Mouse (Mus musculus): Measurements from ENCODE around the gene Cklf. TPM values are rescaled to one million over a fixed set of nuclear protein-coding genes. Genes with fewer than 3 reads are reported as not detected.

The Cklf gene
- polyA plus RNA-seq, 1 experiment = 7.9 TPM

- Histone ChIP-seq H3K27me3 (ENCODE audit: control insufficient read depth, insufficient read depth, low read length) (no peaks in the 10 kb centered on the region), H3K4me1 (ENCODE audit: control insufficient read depth, insufficient read depth, low read length) (no peaks in the 10 kb centered on the region; the same call in 1 of the 2 replicates), H3K4me3 (replicated peaks; ENCODE audit: insufficient read depth, low read depth, low read length) (no peak overlapping the region), H3K27ac (ENCODE audit: insufficient read depth, low read length) (no peak overlapping the region)
- no peak for TF ChIP-seq CTCF (IDR thresholded peaks at IDR 0.05; ENCODE audit: borderline replicate concordance, insufficient read depth, low read depth, low read length)
- no peak for TF ChIP-seq POLR2A (IDR thresholded peaks at IDR 0.05; ENCODE audit: borderline replicate concordance, insufficient read depth, low read length)
- WGBS = 79% methylated on average over 5 of the region's 5 CpGs
- no peak for DNase-seq
These were observed 23.6 kb upstream of the Cklf start for GRCm38 (mm10) chr8:104227048-104227447.

- Histone ChIP-seq H3K27ac (ENCODE audit: insufficient read depth, low read length) (no peak overlapping the region), H3K4me1 (ENCODE audit: control insufficient read depth, insufficient read depth, low read length) (no peaks in the 10 kb centered on the region), H3K4me3 (replicated peaks; ENCODE audit: insufficient read depth, low read depth, low read length) (no peak overlapping the region), H3K27me3 (ENCODE audit: control insufficient read depth, insufficient read depth, low read length) (no peaks in the 10 kb centered on the region)
- WGBS = 92% methylated on average over 9 of the region's 9 CpGs
- DNase-seq = no peak
- TF ChIP-seq CTCF (IDR thresholded peaks at IDR 0.05; ENCODE audit: borderline replicate concordance, insufficient read depth, low read depth, low read length) (no peak), POLR2A (IDR thresholded peaks at IDR 0.05; ENCODE audit: borderline replicate concordance, insufficient read depth, low read length) (no peak)
These were observed 20.3 kb upstream of the Cklf start for GRCm38 (mm10) chr8:104230377-104230776.

GRCm38 (mm10) chr8:104232039-104232438, 18.6 kb upstream of the Cklf start:
- Histone ChIP-seq H3K4me1 (ENCODE audit: control insufficient read depth, insufficient read depth, low read length) (no peaks in the 10 kb centered on the region), H3K4me3 (replicated peaks; ENCODE audit: insufficient read depth, low read depth, low read length) (no peak overlapping the region), H3K27ac (ENCODE audit: insufficient read depth, low read length) (no peak overlapping the region), H3K27me3 (ENCODE audit: control insufficient read depth, insufficient read depth, low read length) (no peaks in the 10 kb centered on the region)
- no peak for DNase-seq
- 98% methylated on average over 4 of the region's 4 CpGs for WGBS
- TF ChIP-seq CTCF (IDR thresholded peaks at IDR 0.05; ENCODE audit: borderline replicate concordance, insufficient read depth, low read depth, low read length) (no peak), POLR2A (IDR thresholded peaks at IDR 0.05; ENCODE audit: borderline replicate concordance, insufficient read depth, low read length) (no peak)

- WGBS = 99% methylated on average over 5 of the region's 5 CpGs
These were observed 17.7 kb upstream of the Cklf start for GRCm38 (mm10) chr8:104232919-104233318.

GRCm38 (mm10) chr8:104234573-104234972, 16.1 kb upstream of the Cklf start:
- no peaks in the 10 kb centered on the region for H3K4me1 ChIP-seq (ENCODE audit: control insufficient read depth, insufficient read depth, low read length)
- WGBS = 53% methylated on average over 6 of the region's 6 CpGs
- DNase-seq = no peak
- no peak overlapping the region for H3K4me3 ChIP-seq (replicated peaks; ENCODE audit: insufficient read depth, low read depth, low read length)
- H3K27ac ChIP-seq (ENCODE audit: insufficient read depth, low read length) = no peak overlapping the region
- H3K27me3 ChIP-seq (ENCODE audit: control insufficient read depth, insufficient read depth, low read length) = no peaks in the 10 kb centered on the region
- TF ChIP-seq CTCF (IDR thresholded peaks at IDR 0.05; ENCODE audit: borderline replicate concordance, insufficient read depth, low read depth, low read length) (no peak), POLR2A (IDR thresholded peaks at IDR 0.05; ENCODE audit: borderline replicate concordance, insufficient read depth, low read length) (no peak)

More at GRCm38 (mm10) chr8:104232919-104233318, 17.7 kb upstream of the Cklf start:
- Histone ChIP-seq H3K4me3 (replicated peaks; ENCODE audit: insufficient read depth, low read depth, low read length) (no peak overlapping the region), H3K4me1 (ENCODE audit: control insufficient read depth, insufficient read depth, low read length) (no peaks in the 10 kb centered on the region), H3K27ac (ENCODE audit: insufficient read depth, low read length) (no peak overlapping the region), H3K27me3 (ENCODE audit: control insufficient read depth, insufficient read depth, low read length) (no peaks in the 10 kb centered on the region)
- no peak for TF ChIP-seq CTCF (IDR thresholded peaks at IDR 0.05; ENCODE audit: borderline replicate concordance, insufficient read depth, low read depth, low read length)
- no peak for TF ChIP-seq POLR2A (IDR thresholded peaks at IDR 0.05; ENCODE audit: borderline replicate concordance, insufficient read depth, low read length)
- DNase-seq = no peak

- no peak for TF ChIP-seq POLR2A (IDR thresholded peaks at IDR 0.05; ENCODE audit: borderline replicate concordance, insufficient read depth, low read length)
- no peak for TF ChIP-seq CTCF (IDR thresholded peaks at IDR 0.05; ENCODE audit: borderline replicate concordance, insufficient read depth, low read depth, low read length)
- 86% methylated on average over 10 of the region's 10 CpGs for WGBS
These were observed 11.2 kb upstream of the Cklf start for GRCm38 (mm10) chr8:104239418-104239861.

DNA sequence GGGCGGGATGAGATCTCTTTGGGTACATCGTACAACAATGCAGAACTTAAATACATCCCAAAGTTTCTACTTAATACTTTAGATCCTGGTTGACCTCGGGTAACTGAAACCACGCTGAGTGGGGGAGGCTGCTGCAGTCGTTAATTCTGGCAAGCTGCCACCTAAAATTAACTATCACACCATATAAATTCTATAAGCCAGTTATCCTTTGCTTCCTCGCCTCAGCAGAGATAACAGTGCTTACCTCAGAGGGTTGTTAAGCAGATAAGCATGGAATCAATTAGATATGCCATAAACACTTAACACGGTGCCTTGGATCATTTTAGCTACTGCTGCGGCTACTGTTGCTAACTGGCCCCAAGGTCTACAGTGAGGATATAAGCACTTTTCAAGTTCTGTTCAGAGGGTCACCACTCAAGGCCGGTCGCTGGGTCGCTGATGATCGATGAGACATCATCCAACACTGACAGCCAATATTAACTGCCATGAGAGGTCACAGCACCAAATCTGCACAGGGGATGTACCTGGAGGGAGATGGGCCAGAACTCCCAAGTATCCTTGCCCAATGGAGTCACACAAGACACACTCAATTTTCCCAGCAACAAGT, 8.5 kb upstream of the Cklf start:
- DNase-seq = no peak
- TF ChIP-seq CTCF (IDR thresholded peaks at IDR 0.05; ENCODE audit: borderline replicate concordance, insufficient read depth, low read depth, low read length) (no peak), POLR2A (IDR thresholded peaks at IDR 0.05; ENCODE audit: borderline replicate concordance, insufficient read depth, low read length) (no peak)
- 69% methylated on average over 12 of the region's 12 CpGs for WGBS
- peaks cover 4% of the 10 kb centered on the region; the same call in 1 of the 2 replicates for H3K4me1 ChIP-seq (ENCODE audit: control insufficient read depth, insufficient read depth, low read length)
- no peak overlapping the region for H3K4me3 ChIP-seq (replicated peaks; ENCODE audit: insufficient read depth, low read depth, low read length)
- no peak overlapping the region for H3K27ac ChIP-seq (ENCODE audit: insufficient read depth, low read length)
- H3K27me3 ChIP-seq (ENCODE audit: control insufficient read depth, insufficient read depth, low read length) = no peaks in the 10 kb centered on the region

More at GRCm38 (mm10) chr8:104239418-104239861, 11.2 kb upstream of the Cklf start:
- Histone ChIP-seq H3K4me1 (ENCODE audit: control insufficient read depth, insufficient read depth, low read length) (no peaks in the 10 kb centered on the region), H3K4me3 (replicated peaks; ENCODE audit: insufficient read depth, low read depth, low read length) (no peak overlapping the region), H3K27me3 (ENCODE audit: control insufficient read depth, insufficient read depth, low read length) (no peaks in the 10 kb centered on the region), H3K27ac (ENCODE audit: insufficient read depth, low read length) (no peak overlapping the region)
- DNase-seq = no peak

- Histone ChIP-seq H3K27ac (ENCODE audit: insufficient read depth, low read length) (no peak overlapping the region), H3K4me3 (replicated peaks; ENCODE audit: insufficient read depth, low read depth, low read length) (no peak overlapping the region), H3K4me1 (ENCODE audit: control insufficient read depth, insufficient read depth, low read length) (peaks cover 4% of the 10 kb centered on the region; the same call in 1 of the 2 replicates), H3K27me3 (ENCODE audit: control insufficient read depth, insufficient read depth, low read length) (no peaks in the 10 kb centered on the region)
- WGBS = 89% methylated on average over 4 of the region's 4 CpGs
- TF ChIP-seq POLR2A (IDR thresholded peaks at IDR 0.05; ENCODE audit: borderline replicate concordance, insufficient read depth, low read length) (no peak), CTCF (IDR thresholded peaks at IDR 0.05; ENCODE audit: borderline replicate concordance, insufficient read depth, low read depth, low read length) (no peak)
- DNase-seq = no peak
These were observed 4.0 kb upstream of the Cklf start for GRCm38 (mm10) chr8:104246621-104247020.

Measured in cerebellum, adult 2 months (tissue).